Mouse (Mus musculus) gastrocnemius, adult 2 months (tissue): ENCODE measurements around the gene Msl3l2. TPM values are rescaled to one million over a fixed set of nuclear protein-coding genes. Genes with fewer than 3 reads are reported as not detected.

Experiments used
- DNase-seq: peaks from one replicate; pipeline ENCODE4 v3.0.0; 2022
- H3K27ac ChIP-seq: fragments of 200-600 bp; 2 replicates; pipeline ENCODE4 v1.8.1; 2022; ENCODE audit warnings: mild to moderate bottlenecking
- H3K4me3 ChIP-seq: fragments of 200-600 bp; 2 replicates; pipeline ENCODE4 v1.8.1; 2022; ENCODE audit warnings: mild to moderate bottlenecking, moderate library complexity
- CTCF ChIP-seq: fragments of 200-600 bp; IDR thresholded peaks from 2 replicates; pipeline ENCODE4 v1.8.1; 2022; ENCODE audit warnings: antibody characterized with exemption, mild to moderate bottlenecking, moderate library complexity
- intact Hi-C: fragments of 180-260 bp; cut with DNase I; formaldehyde crosslinking; loops from one replicate; pipeline ENCODE4 v1.15.1; 2025
- total RNA-seq, 2 experiments: library from RNA; stranded (reverse); gene quantifications; 2 replicates each; pipeline ENCODE4 v1.2.3; 2021

Gene Msl3l2
- total RNA-seq, 2 experiments from 2014 or later, result 0.84 to 1.5 TPM

- intact Hi-C loops, result no loop called here
- Histone ChIP-seq H3K27ac (no peak overlapping the region), H3K4me3 (no peak overlapping the region)
- TF ChIP-seq CTCF, result no peak
- no peak for DNase-seq
These were observed 20.3 kb downstream of the Msl3l2 start for GRCm38 (mm10) chr10:56126972-56127371.

- Histone ChIP-seq H3K27ac (no peak overlapping the region), H3K4me3 (no peak overlapping the region)
- TF ChIP-seq CTCF, result no peak
- intact Hi-C loops, result no loop called here
- no peak for DNase-seq
These were observed 22.9 kb downstream of the Msl3l2 start for GRCm38 (mm10) chr10:56129642-56130041.

GRCm38 (mm10) chr10:56137191-56137590, 30.5 kb downstream of the Msl3l2 start:
- Histone ChIP-seq H3K27ac (no peak overlapping the region), H3K4me3 (no peak overlapping the region)
- intact Hi-C loops, result no loop called here
- no peak for DNase-seq
- no peak for TF ChIP-seq CTCF

GRCm38 (mm10) chr10:56148920-56149319, 42.2 kb downstream of the Msl3l2 start:
- TF ChIP-seq CTCF, result no peak
- Histone ChIP-seq H3K27ac (no peak overlapping the region), H3K4me3 (no peak overlapping the region)
- DNase-seq, result no peak
- intact Hi-C loops, result no loop called here

- intact Hi-C loops, result no loop called here
- H3K4me3 ChIP-seq, result no peak overlapping the region
- DNase-seq, result no peak
- H3K27ac ChIP-seq, result no peak overlapping the region
- no peak for TF ChIP-seq CTCF
These were observed 50.2 kb downstream of the Msl3l2 start for GRCm38 (mm10) chr10:56156956-56157355.

GRCm38 (mm10) chr10:56158207-56158606, 51.5 kb downstream of the Msl3l2 start:
- intact Hi-C loops, result no loop called here
- no peak for DNase-seq
- no peak for TF ChIP-seq CTCF
- H3K4me3 ChIP-seq, result no peak overlapping the region
- H3K27ac ChIP-seq, result no peak overlapping the region

- Histone ChIP-seq H3K4me3 (no peak overlapping the region), H3K27ac (no peak overlapping the region)
- DNase-seq, result no peak
- intact Hi-C loops, result no loop called here
- TF ChIP-seq CTCF, result no peak
These were observed 52.0 kb downstream of the Msl3l2 start for GRCm38 (mm10) chr10:56158748-56159147.

GRCm38 (mm10) chr10:56164411-56164810, 57.7 kb downstream of the Msl3l2 start:
- intact Hi-C loops, result no loop called here
- Histone ChIP-seq H3K27ac (no peak overlapping the region), H3K4me3 (no peak overlapping the region)
- DNase-seq, result no peak
- no peak for TF ChIP-seq CTCF

GRCm38 (mm10) chr10:56165758-56166157, 59.0 kb downstream of the Msl3l2 start:
- intact Hi-C loops, result no loop called here

More at GRCm38 (mm10) chr10:56165758-56166157, 59.0 kb downstream of the Msl3l2 start:
- no peak for TF ChIP-seq CTCF
- DNase-seq, result no peak
- Histone ChIP-seq H3K4me3 (no peak overlapping the region), H3K27ac (no peak overlapping the region)

Other genes starting within 250 kb of the Msl3l2 start
- gene Tbc1d32, start 121.8 kb downstream of the Msl3l2 start, total RNA-seq, result 1 to 10 TPM; 1.5 to 2.0 TPM